23 mouse cellular contexts compared by ENCODE assay signal in genomic region chr3:14952169-14952729, GRCm38 (mm10).
A peak's percentile ranks its signal among the peaks of the same experiment; 100 is the strongest.
DNase-seq lines count a peak whose midpoint lies in the region; ATAC-seq and TF ChIP-seq lines count a peak whose summit lies in the region.
"Had no signal": no experiment of that assay in that cellular context is flagged by ENCODE, and none has a peak within 500 bp of the region (broad histone marks: within the 10 kb centered on the region; RNA-seq: fewer than 3 reads in every experiment).

No protein-coding gene starts in this region.

- H3K4me1 ChIP-seq in kidney, postnatal 0 days (replicated peaks; ENCODE audit: insufficient read depth, low read length), result 0 out of 2 replicates have a peak, but pooled peaks cover 2% of the 10 kb centered on the region
- H3K4me1 ChIP-seq in kidney, adult 2 months (ENCODE audit: control insufficient read depth, insufficient read depth, low read length), result peaks cover 3% of the 10 kb centered on the region; the same call in 1 of the 2 replicates
- peaks cover 8% of the 10 kb centered on the region; the same call in 1 of the 2 replicates for H3K4me1 ChIP-seq in lung, postnatal 0 days (ENCODE audit: insufficient read depth, low read depth, low read length)
- H3K4me1 ChIP-seq in lung, adult 2 months (ENCODE audit: control insufficient read depth, insufficient read depth, low read length), result peaks cover 4% of the 10 kb centered on the region; the same call in 1 of the 2 replicates
- H3K4me1 ChIP-seq in forebrain, embryonic 16.5 days (replicated peaks; ENCODE audit: control insufficient read depth, insufficient read depth, low read length), result no peaks in the 10 kb centered on the region
- H3K4me1 ChIP-seq: embryonic facial prominence, embryonic 13.5 days; forebrain, embryonic 12.5 days; heart, embryonic 10.5 days; hindbrain, embryonic 12.5 days had no signal

- TF ChIP-seq EP300 in lung, postnatal 0 days (IDR thresholded peaks at IDR 0.05), result peak; percentile 34; the same call in 1 of the 2 replicates

- ATAC-seq in kidney, postnatal 0 days (replicated peaks; ENCODE audit: low FRiP score, low read depth), result no peak
- peak; percentile 79 for ATAC-seq in lung, postnatal 0 days
- ATAC-seq in forebrain, embryonic 16.5 days, result no peak
- ATAC-seq: hindbrain, embryonic 16.5 days; inflammation-experienced regulatory T-cells, adult 6 months had no signal

- H3K27me3 ChIP-seq in kidney, postnatal 0 days (ENCODE audit: insufficient read depth, low read length), result no peaks in the 10 kb centered on the region
- H3K27me3 ChIP-seq in kidney, adult 2 months (replicated peaks; ENCODE audit: control insufficient read depth, insufficient read depth, low read length), result no peaks in the 10 kb centered on the region; the same call in 1 of the 2 replicates
- no peaks in the 10 kb centered on the region for H3K27me3 ChIP-seq in lung, postnatal 0 days (replicated peaks; ENCODE audit: insufficient read depth, low read length)
- no peaks in the 10 kb centered on the region for H3K27me3 ChIP-seq in forebrain, embryonic 16.5 days (replicated peaks; ENCODE audit: control insufficient read depth, insufficient read depth, low read length)
- H3K27me3 ChIP-seq: CH12.LX; embryonic facial prominence, embryonic 13.5 days; forebrain, embryonic 12.5 days; hindbrain, embryonic 12.5 days had no signal

- H3K4me3 ChIP-seq in kidney, postnatal 0 days (replicated peaks; ENCODE audit: low read depth, low read length), result no peak overlapping the region
- no peak overlapping the region for H3K4me3 ChIP-seq in kidney, adult 2 months (ENCODE audit: insufficient read depth, low read depth, low read length)
- no peak overlapping the region for H3K4me3 ChIP-seq in lung, postnatal 0 days (ENCODE audit: low read depth, low read length)
- no peak overlapping the region for H3K4me3 ChIP-seq in lung, adult 2 months (replicated peaks; ENCODE audit: extremely low read depth, low read depth, low read length)
- H3K4me3 ChIP-seq in forebrain, embryonic 16.5 days (replicated peaks; ENCODE audit: low read length), result no peak overlapping the region
- H3K4me3 ChIP-seq: embryonic facial prominence, embryonic 13.5 days; forebrain, embryonic 12.5 days; gastrocnemius, adult 2 months; heart, embryonic 10.5 days; hindbrain, embryonic 12.5 days had no signal

- no peak overlapping the region for H3K4me2 ChIP-seq in kidney, postnatal 0 days (ENCODE audit: low read length)
- H3K4me2 ChIP-seq in lung, postnatal 0 days (replicated peaks; ENCODE audit: low read depth, low read length), result no peak overlapping the region
- no peak overlapping the region for H3K4me2 ChIP-seq in forebrain, embryonic 16.5 days (ENCODE audit: low read length)
- H3K4me2 ChIP-seq: embryonic facial prominence, embryonic 13.5 days; forebrain, embryonic 12.5 days; hindbrain, embryonic 12.5 days had no signal

- peak; percentile 26 for DNase-seq in cerebellum, adult 9-10 months
- no peak for DNase-seq in cerebellum, postnatal 4 days (ENCODE audit: low spot score in 2 of 2)
- DNase-seq in kidney, postnatal 0 days (ENCODE audit: low spot score), result peak; percentile 39
- DNase-seq in kidney, adult 2 months, result no peak
- DNase-seq in lung, postnatal 0 days (ENCODE audit: low spot score), result peak; percentile 85
- no peak for DNase-seq in lung, adult 2 months
- DNase-seq in lung, postnatal 4 days, result peak; percentile 43 to 60
- DNase-seq: adrenal gland, adult 8-10 months; adrenal gland, postnatal 36 days; gastrocnemius, adult 2 months; gastrocnemius, postnatal 36 days; heart, adult 11 months; heart, postnatal 10 days; heart, postnatal 4 days; kidney, adult 11 months had no signal

- H3K36me3 ChIP-seq in kidney, postnatal 0 days (ENCODE audit: insufficient read depth, low read length), result no peaks in the 10 kb centered on the region
- H3K36me3 ChIP-seq in kidney, adult 2 months (ENCODE audit: control insufficient read depth, insufficient read depth, low read length), result no peaks in the 10 kb centered on the region
- H3K36me3 ChIP-seq in lung, postnatal 0 days (ENCODE audit: insufficient read depth, low read length), result no peaks in the 10 kb centered on the region
- H3K36me3 ChIP-seq in forebrain, embryonic 16.5 days (ENCODE audit: control insufficient read depth, insufficient read depth), result no peaks in the 10 kb centered on the region
- H3K36me3 ChIP-seq: embryonic facial prominence, embryonic 13.5 days; forebrain, embryonic 12.5 days; heart, embryonic 10.5 days; hindbrain, embryonic 12.5 days had no signal

- no peak for TF ChIP-seq POLR2A in kidney, adult 2 months (IDR thresholded peaks at IDR 0.05; ENCODE audit: low read depth, low read length)
- TF ChIP-seq POLR2A in lung, adult 2 months (IDR thresholded peaks at IDR 0.05; ENCODE audit: borderline replicate concordance, extremely low read depth, low read depth, low read length), result no peak

- H3K27ac ChIP-seq in kidney, postnatal 0 days, result no peak overlapping the region
- H3K27ac ChIP-seq in kidney, adult 2 months (ENCODE audit: insufficient read depth, low read depth, low read length), result no peak overlapping the region
- H3K27ac ChIP-seq in lung, postnatal 0 days (ENCODE audit: low read length), result no peak overlapping the region
- H3K27ac ChIP-seq in forebrain, embryonic 16.5 days (ENCODE audit: low read length), result no peak overlapping the region
- H3K27ac ChIP-seq: embryonic facial prominence, embryonic 13.5 days; forebrain, embryonic 12.5 days; gastrocnemius, adult 2 months; heart, embryonic 10.5 days; hindbrain, embryonic 12.5 days had no signal

- H3K9ac ChIP-seq in kidney, postnatal 0 days (ENCODE audit: low read depth, low read length), result no peak overlapping the region
- H3K9ac ChIP-seq in lung, postnatal 0 days (replicated peaks; ENCODE audit: low read depth), result no peak overlapping the region
- H3K9ac ChIP-seq in forebrain, embryonic 16.5 days (replicated peaks; ENCODE audit: low read depth, low read length), result no peak overlapping the region
- H3K9ac ChIP-seq: embryonic facial prominence, embryonic 13.5 days; forebrain, embryonic 12.5 days; hindbrain, embryonic 12.5 days had no signal

- TF ChIP-seq CTCF in kidney, postnatal 0 days (IDR thresholded peaks at IDR 0.05; ENCODE audit: low read depth), result no peak
- no peak for TF ChIP-seq CTCF in kidney, adult 2 months (conservative IDR thresholded peaks at IDR 0.05; ENCODE audit: insufficient read depth, insufficient read length, low read depth, low read length)
- TF ChIP-seq CTCF in lung, postnatal 0 days (IDR thresholded peaks at IDR 0.05), result peak; percentile 16; the same call in 1 of the 2 replicates
- TF ChIP-seq CTCF in lung, adult 2 months (IDR thresholded peaks at IDR 0.05; ENCODE audit: insufficient read depth, low read length), result no peak

- WGBS in kidney, postnatal 0 days, result 62% methylated on average over 3 of the region's 3 CpGs
- 71% methylated on average over 3 of the region's 3 CpGs for WGBS in kidney, adult 2 months
- WGBS in lung, postnatal 0 days, result 32% methylated on average over 3 of the region's 3 CpGs
- 46% methylated on average over 3 of the region's 3 CpGs for WGBS in lung, adult 2 months
- 75% methylated on average over 3 of the region's 3 CpGs for WGBS in forebrain, embryonic 16.5 days

- no peaks in the 10 kb centered on the region for H3K9me3 ChIP-seq in kidney, postnatal 0 days (replicated peaks; ENCODE audit: low read length)
- H3K9me3 ChIP-seq in lung, postnatal 0 days (ENCODE audit: low read length), result no peaks in the 10 kb centered on the region
- no peaks in the 10 kb centered on the region for H3K9me3 ChIP-seq in forebrain, embryonic 16.5 days (ENCODE audit: control insufficient read depth, low read length)
- H3K9me3 ChIP-seq: embryonic facial prominence, embryonic 13.5 days; forebrain, embryonic 12.5 days; heart, embryonic 10.5 days; hindbrain, embryonic 12.5 days had no signal

Comparison
In these comparisons a context has a peak if more than half of its experiments do, and no peak if none do; other contexts are left out.
1. DNase-seq: peak in cerebellum, adult 9-10 months (single experiment), kidney, postnatal 0 days (single experiment), lung, postnatal 0 days (single experiment) and lung, postnatal 4 days (2 of 2); none in cerebellum, postnatal 4 days (0 of 2), kidney, adult 2 months (single experiment) and lung, adult 2 months (single experiment).